Mouse (Mus musculus) heart, postnatal 0 days (tissue): ENCODE results near the gene Dpp6.

Source experiments
- CTCF ChIP-seq: IDR thresholded peaks from 2 replicates; pipeline ENCODE4 v1.5.1; 2016; ENCODE audit warnings: antibody characterized with exemption, control low read depth, low read depth
- EP300 ChIP-seq: IDR thresholded peaks from 2 replicates; pipeline ENCODE4 v1.6.1; 2016; ENCODE audit warnings: antibody characterized with exemption, low read depth

GRCm38 (mm10) chr5:27035291-27035690 is 218.3 kb downstream of the Dpp6 start:
- TF ChIP-seq CTCF: no peak
- no peak for TF ChIP-seq EP300
